Mouse (Mus musculus): Measurements from ENCODE around the gene Fktn. TPM values are rescaled to one million over a fixed set of nuclear protein-coding genes. Genes with fewer than 3 reads are reported as not detected.

The Fktn gene
- total and polyA plus RNA-seq, 2 experiments from 2014 or later = 14.5 to 19.0 TPM

DNA sequence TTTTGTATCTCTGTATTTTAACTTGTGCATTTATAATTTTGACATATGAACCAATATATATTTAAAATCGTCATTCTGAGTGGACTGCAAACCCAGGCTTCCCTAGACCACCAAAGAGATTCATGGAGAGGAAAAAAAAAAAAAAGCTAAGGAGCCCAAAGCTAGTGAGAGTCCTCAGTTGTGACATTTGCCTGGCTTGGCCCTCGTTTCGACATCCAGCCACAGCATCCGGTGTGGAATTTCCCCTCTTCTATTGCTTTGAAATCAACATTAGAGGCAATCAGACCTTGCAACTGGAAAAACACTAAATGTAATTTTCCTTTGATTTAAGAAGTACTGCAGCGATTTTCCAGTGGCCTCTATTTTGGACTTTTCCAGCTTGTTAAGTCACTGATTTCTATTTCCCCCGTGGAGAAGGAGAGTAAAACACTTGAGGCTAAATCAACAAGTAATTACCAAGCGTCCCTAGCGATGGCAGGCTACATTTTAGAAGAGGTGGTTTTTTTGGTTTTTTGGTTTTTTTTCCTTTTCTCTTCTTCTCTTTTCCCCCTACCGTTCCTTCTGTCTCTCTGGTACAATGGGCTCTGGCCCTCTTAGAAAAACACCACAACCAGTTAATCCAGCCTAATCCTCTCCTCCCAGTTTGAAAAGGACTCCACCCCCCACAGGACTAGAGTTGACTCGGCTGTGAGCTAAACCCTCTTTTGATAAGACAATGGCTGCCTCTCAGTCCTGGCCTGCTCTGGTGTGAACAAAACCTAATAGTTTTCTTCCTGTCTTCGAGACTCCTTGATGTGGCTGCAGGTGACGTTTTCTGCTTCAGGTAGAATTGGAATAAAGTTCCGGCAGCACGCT, 68.6 kb downstream of the Fktn start:
- Histone ChIP-seq H3K27me3 (ENCODE audit: insufficient read depth, low read length) (no peaks in the 10 kb centered on the region), H3K4me3 (ENCODE audit: low read depth, low read length) (no peak overlapping the region), H3K4me1 (ENCODE audit: insufficient read depth, low read length) (0 out of 2 replicates have a peak, but pooled peaks cover 3% of the 10 kb centered on the region), H3K4me2 (ENCODE audit: low read depth, low read length, poor library complexity, severe bottlenecking) (no peak overlapping the region; the same call in 1 of the 2 replicates), H3K9me3 (ENCODE audit: low read length) (no peaks in the 10 kb centered on the region), H3K36me3 (ENCODE audit: insufficient read depth, low read length) (no peaks in the 10 kb centered on the region), H3K27ac (ENCODE audit: low read depth, low read length) (no peak overlapping the region), H3K9ac (replicated peaks; ENCODE audit: low read length, poor library complexity, severe bottlenecking) (no peak overlapping the region)
- ATAC-seq (ENCODE audit: low FRiP score) (no peak), DNase-seq (ENCODE audit: low spot score) (no peak)
- no peak for TF ChIP-seq CTCF (IDR thresholded peaks at IDR 0.05)
- WGBS = 18% methylated on average over 14 of the region's 14 CpGs

DNA sequence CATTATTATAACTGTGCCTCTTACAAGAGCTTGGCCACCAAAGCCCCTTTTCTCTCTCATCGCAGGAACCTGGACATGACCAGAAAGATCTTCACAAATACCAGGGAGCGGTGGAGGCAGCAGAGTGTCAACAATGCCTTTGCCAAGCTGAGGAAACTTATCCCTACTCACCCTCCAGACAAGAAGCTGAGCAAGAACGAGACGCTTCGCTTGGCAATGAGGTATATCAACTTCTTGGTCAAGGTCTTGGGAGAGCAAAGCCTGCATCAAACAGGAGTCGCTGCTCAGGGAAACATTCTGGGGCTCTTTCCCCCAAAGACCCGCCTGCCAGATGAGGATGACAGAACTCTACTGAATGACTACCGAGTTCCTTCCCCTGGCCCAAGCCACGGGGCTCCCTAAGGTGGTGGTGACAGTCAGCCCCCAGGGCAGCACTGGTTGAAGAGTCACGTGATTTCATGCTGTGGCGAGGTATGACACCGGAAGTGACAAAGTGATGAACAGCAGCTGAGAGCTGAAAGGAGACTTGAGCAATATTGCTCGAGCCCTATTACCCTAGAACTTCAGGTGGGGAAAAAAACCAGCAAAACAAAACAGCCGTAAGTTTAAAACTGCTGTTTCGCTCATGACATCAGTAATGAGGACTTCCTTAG, 72.1 kb downstream of the Fktn start:
- no peak overlapping the region for H3K4me2 ChIP-seq (ENCODE audit: low read depth, low read length, poor library complexity, severe bottlenecking)
- TF ChIP-seq CTCF (IDR thresholded peaks at IDR 0.05) = no peak
- WGBS = 74% methylated on average over 15 of the region's 15 CpGs
- ATAC-seq (ENCODE audit: low FRiP score) (no peak), DNase-seq (ENCODE audit: low spot score) (no peak)
- H3K9ac ChIP-seq (replicated peaks; ENCODE audit: low read length, poor library complexity, severe bottlenecking) = no peak overlapping the region
- H3K4me1 ChIP-seq (ENCODE audit: insufficient read depth, low read length) = no peaks in the 10 kb centered on the region
- H3K27me3 ChIP-seq (ENCODE audit: insufficient read depth, low read length) = no peaks in the 10 kb centered on the region
- no peaks in the 10 kb centered on the region for H3K9me3 ChIP-seq (ENCODE audit: low read length)
- no peak overlapping the region for H3K27ac ChIP-seq (ENCODE audit: low read depth, low read length)
- no peak overlapping the region for H3K4me3 ChIP-seq (ENCODE audit: low read depth, low read length)
- H3K36me3 ChIP-seq (ENCODE audit: insufficient read depth, low read length) = no peaks in the 10 kb centered on the region

DNA sequence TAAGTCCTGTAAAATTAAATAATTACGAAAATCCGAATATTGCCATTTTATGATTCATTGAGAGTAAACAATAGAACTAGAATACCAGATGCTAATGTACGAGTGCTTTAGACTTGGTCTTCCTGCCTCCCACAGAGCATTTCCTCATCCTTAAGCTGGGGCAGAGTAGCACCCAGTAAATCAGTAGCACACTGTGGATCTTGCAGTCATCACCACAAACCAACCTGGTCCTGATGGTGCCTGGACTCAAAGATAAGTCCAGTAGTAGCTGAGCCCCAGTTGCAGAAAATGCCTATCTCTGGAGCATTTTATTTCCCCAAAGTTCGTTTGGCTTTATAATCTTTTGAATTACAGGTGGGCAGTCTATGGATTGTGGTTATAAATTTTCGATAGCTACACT, 73.1 kb downstream of the Fktn start:
- Histone ChIP-seq H3K4me3 (ENCODE audit: low read depth, low read length) (no peak overlapping the region), H3K27me3 (ENCODE audit: insufficient read depth, low read length) (no peaks in the 10 kb centered on the region), H3K36me3 (ENCODE audit: insufficient read depth, low read length) (no peaks in the 10 kb centered on the region), H3K9ac (replicated peaks; ENCODE audit: low read length, poor library complexity, severe bottlenecking) (no peak overlapping the region), H3K4me2 (ENCODE audit: low read depth, low read length, poor library complexity, severe bottlenecking) (no peak overlapping the region), H3K27ac (ENCODE audit: low read depth, low read length) (no peak overlapping the region), H3K9me3 (ENCODE audit: low read length) (no peaks in the 10 kb centered on the region), H3K4me1 (ENCODE audit: insufficient read depth, low read length) (no peaks in the 10 kb centered on the region)
- TF ChIP-seq CTCF (IDR thresholded peaks at IDR 0.05) = no peak
- DNase-seq (ENCODE audit: low spot score) (no peak), ATAC-seq (ENCODE audit: low FRiP score) (no peak)
- 73% methylated on average over 5 of the region's 5 CpGs for WGBS

DNA sequence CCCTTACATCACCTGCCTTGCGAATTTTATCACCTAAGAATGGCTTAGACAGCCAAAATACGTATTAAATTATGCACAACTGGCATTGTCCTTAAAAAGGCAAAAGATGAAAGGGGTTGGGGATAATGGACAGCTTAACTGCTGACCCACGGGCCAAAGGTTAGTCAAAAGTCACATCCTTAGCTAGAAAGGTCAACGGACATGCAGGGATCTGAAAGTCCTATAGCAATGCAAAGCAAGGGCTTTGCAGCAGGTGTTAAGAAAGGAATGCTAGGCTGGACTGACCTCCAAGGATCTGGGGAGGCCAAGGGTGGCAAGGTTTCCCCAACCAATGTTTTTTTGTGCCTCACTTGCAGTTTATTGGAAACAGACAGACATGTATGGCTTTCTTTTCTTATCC, 75.5 kb downstream of the Fktn start:
- no peak overlapping the region for H3K4me3 ChIP-seq (ENCODE audit: low read depth, low read length)
- no peak overlapping the region for H3K9ac ChIP-seq (replicated peaks; ENCODE audit: low read length, poor library complexity, severe bottlenecking)
- no peak overlapping the region for H3K27ac ChIP-seq (ENCODE audit: low read depth, low read length)
- no peaks in the 10 kb centered on the region for H3K27me3 ChIP-seq (ENCODE audit: insufficient read depth, low read length)
- ATAC-seq (ENCODE audit: low FRiP score) (no peak), DNase-seq (ENCODE audit: low spot score) (no peak)
- H3K4me1 ChIP-seq (ENCODE audit: insufficient read depth, low read length) = no peaks in the 10 kb centered on the region
- no peaks in the 10 kb centered on the region for H3K9me3 ChIP-seq (ENCODE audit: low read length)
- WGBS = 25% methylated on average over 4 of the region's 4 CpGs
- H3K4me2 ChIP-seq (ENCODE audit: low read depth, low read length, poor library complexity, severe bottlenecking) = no peak overlapping the region
- H3K36me3 ChIP-seq (ENCODE audit: insufficient read depth, low read length) = no peaks in the 10 kb centered on the region
- TF ChIP-seq CTCF (IDR thresholded peaks at IDR 0.05) = no peak

DNA sequence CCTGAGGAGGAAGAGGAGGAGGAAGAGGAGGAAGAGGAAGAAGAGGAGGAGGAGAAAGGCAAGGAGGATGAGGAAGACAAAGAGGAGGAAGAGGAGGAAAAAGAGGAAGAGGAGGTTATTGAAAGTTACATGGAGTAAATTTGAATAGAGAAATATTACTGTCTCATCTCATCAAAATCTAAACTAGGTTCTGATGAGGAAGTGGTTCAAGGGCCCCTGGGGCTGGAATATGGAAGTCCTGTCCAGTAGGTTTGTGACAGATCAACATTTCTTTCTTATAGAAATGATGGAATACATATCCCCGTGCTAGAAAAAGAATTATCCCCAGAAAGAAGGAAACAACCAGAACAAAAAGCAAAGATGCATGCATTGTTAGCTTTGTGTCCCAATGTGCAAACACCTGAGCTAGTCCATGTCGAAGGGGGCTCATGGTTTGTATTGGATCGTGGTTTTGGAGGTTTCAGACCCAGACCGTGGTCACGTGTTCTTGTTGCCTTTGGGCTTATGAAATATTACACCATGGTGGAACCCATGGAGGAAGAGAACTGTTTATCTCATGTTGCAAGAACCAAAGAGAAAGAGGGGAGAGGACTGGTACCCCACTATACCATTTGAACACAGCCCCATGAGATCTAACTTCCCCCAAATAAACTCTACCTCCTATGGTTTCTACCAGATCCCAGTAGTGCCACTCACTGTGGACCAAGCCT, 80.6 kb downstream of the Fktn start:
- H3K4me3 ChIP-seq (ENCODE audit: low read depth, low read length) = no peak overlapping the region
- no peak overlapping the region for H3K9ac ChIP-seq (replicated peaks; ENCODE audit: low read length, poor library complexity, severe bottlenecking)
- no peaks in the 10 kb centered on the region for H3K9me3 ChIP-seq (ENCODE audit: low read length)
- H3K36me3 ChIP-seq (ENCODE audit: insufficient read depth, low read length) = no peaks in the 10 kb centered on the region
- no peak for TF ChIP-seq CTCF (IDR thresholded peaks at IDR 0.05)
- ATAC-seq (ENCODE audit: low FRiP score) (no peak), DNase-seq (ENCODE audit: low spot score) (no peak)
- H3K27ac ChIP-seq (ENCODE audit: low read depth, low read length) = no peak overlapping the region
- no peak overlapping the region for H3K4me2 ChIP-seq (ENCODE audit: low read depth, low read length, poor library complexity, severe bottlenecking)
- WGBS = 95% methylated on average over 5 of the region's 5 CpGs
- no peaks in the 10 kb centered on the region for H3K27me3 ChIP-seq (ENCODE audit: insufficient read depth, low read length)
- 0 out of 2 replicates have a peak, but pooled peaks cover 4% of the 10 kb centered on the region for H3K4me1 ChIP-seq (ENCODE audit: insufficient read depth, low read length)

Measured in midbrain, postnatal 0 days (tissue).